Mouse (Mus musculus) embryonic facial prominence, embryonic 15.5 days (tissue): Measurements from ENCODE around the gene Pcbd2. TPM values are rescaled to one million over a fixed set of nuclear protein-coding genes. Genes with fewer than 3 reads are reported as not detected.

ENCODE experiments used
- polyA plus RNA-seq: library from polyadenylated mRNA; unstranded; fragments of >200 nt; fragmentation: Nextera tagmentation; extraction: Ambion mirVana; gene quantifications from 2 replicates; pipeline ENCODE4 v1.2.1, GENCODE M21; 2015

Pcbd2 gene
- polyA plus RNA-seq, 1 experiment from 2014 or later: 50.3 TPM

Other genes starting within 250 kb of the Pcbd2 start
- gene Dbn1, start 239.3 kb upstream of the Pcbd2 start, polyA plus RNA-seq: 190 and 193 TPM in 2 replicates
- 165 and 180 TPM in 2 replicates for gene Pdlim7, start 213.7 kb upstream of the Pcbd2 start, polyA plus RNA-seq
- gene Dok3, start 198.1 kb upstream of the Pcbd2 start, polyA plus RNA-seq: 5.5 and 6.3 TPM in 2 replicates
- gene Ddx41, start 190.7 kb upstream of the Pcbd2 start, polyA plus RNA-seq: 61.4 and 66.2 TPM in 2 replicates
- gene Fam193b, start 156.2 kb upstream of the Pcbd2 start, polyA plus RNA-seq: 43.4 and 46.0 TPM in 2 replicates
- 163 and 178 TPM in 2 replicates for gene Tmed9, start 153.6 kb upstream of the Pcbd2 start, polyA plus RNA-seq
- 30.3 and 32.3 TPM in 2 replicates for gene B4galt7, start 127.5 kb upstream of the Pcbd2 start, polyA plus RNA-seq
- gene Caml, start 104.4 kb upstream of the Pcbd2 start, polyA plus RNA-seq: 59.7 and 64.7 TPM in 2 replicates
- 31.0 and 32.1 TPM in 2 replicates for gene Ddx46, start 92.3 kb upstream of the Pcbd2 start, polyA plus RNA-seq
- gene B230219D22Rik, start 34.2 kb upstream of the Pcbd2 start, polyA plus RNA-seq: 59.5 and 60.3 TPM in 2 replicates
- gene Txndc15, start 12.7 kb upstream of the Pcbd2 start, polyA plus RNA-seq: 98.3 and 105 TPM in 2 replicates
- 0.17 TPM in 1 of 2 replicates, not detected in the other for gene Catsper3, start 57.2 kb downstream of the Pcbd2 start, polyA plus RNA-seq
- gene Pitx1, start 108.8 kb downstream of the Pcbd2 start, polyA plus RNA-seq: 45.9 and 46.9 TPM in 2 replicates